Mouse (Mus musculus) forebrain, embryonic 14.5 days (tissue): Measurements from ENCODE around the gene Sox14. TPM values are rescaled to one million over a fixed set of nuclear protein-coding genes. Genes with fewer than 3 reads are reported as not detected.

Experiments used
- ATAC-seq: fragments of 200-750 bp; cut with Nextera tagmentation; 2 replicates; pipeline ENCODE4 v1.8.0; 2017; ENCODE audit warnings: mild to moderate bottlenecking, moderate library complexity
- DNase-seq: peaks from one replicate; pipeline ENCODE4 v3.0.0-alpha.2; 2015; ENCODE audit warnings: low spot score
- H3K27ac ChIP-seq: fragments of 300-500 bp; sonication (generic); 2 replicates; pipeline ENCODE4 v1.5.1; 2014; ENCODE audit warnings: low read depth, mild to moderate bottlenecking, control low read depth, low read length, moderate library complexity
- H3K27me3 ChIP-seq: fragments of 300-500 bp; sonication (generic); replicated peaks from 2 replicates; pipeline ENCODE4 v1.6.1; 2014; ENCODE audit warnings: low read length, control low read depth, mixed read lengths; ENCODE audit not compliant: control insufficient read depth, insufficient read depth
- H3K36me3 ChIP-seq: fragments of 300-500 bp; sonication (generic); 2 replicates; pipeline ENCODE4 v1.6.1; 2014; ENCODE audit warnings: low read length, control low read depth; ENCODE audit not compliant: control insufficient read depth, insufficient read depth
- H3K4me1 ChIP-seq: fragments of 300-500 bp; sonication (generic); 2 replicates; pipeline ENCODE4 v1.6.1; 2014; ENCODE audit warnings: antibody characterized with exemption, low read length, control low read depth; ENCODE audit not compliant: control insufficient read depth, insufficient read depth
- H3K4me2 ChIP-seq: fragments of 300-500 bp; sonication (generic); 2 replicates; pipeline ENCODE4 v1.6.1; 2014; ENCODE audit warnings: mild to moderate bottlenecking, control low read depth, low read length
- H3K4me3 ChIP-seq: fragments of 300-500 bp; sonication (generic); 2 replicates; pipeline ENCODE4 v1.5.1; 2014; ENCODE audit warnings: low read depth, low read length, control low read depth
- H3K9ac ChIP-seq: fragments of 300-500 bp; sonication (generic); 2 replicates; pipeline ENCODE4 v1.6.1; 2014; ENCODE audit warnings: mild to moderate bottlenecking, low read length, control low read depth, moderate library complexity
- H3K9me3 ChIP-seq: fragments of 300-500 bp; sonication (generic); replicated peaks from 2 replicates; pipeline ENCODE4 v1.6.1; 2016; ENCODE audit warnings: low read length, control low read depth, mixed read lengths; ENCODE audit not compliant: control insufficient read depth
- WGBS: fragments of 180-500 bp; shearing (Covaris S2); extraction: QIAGEN DNeasy Blood & Tissue Kit; methylation state at CpG from one replicate; pipeline ENCODE4 v1.1.7; 2014; 5-methylcytosine and 5-hydroxymethylcytosine counted together
- polyA plus RNA-seq: library from polyadenylated mRNA; unstranded; fragments of >200 nt; fragmentation: Nextera tagmentation; extraction: Ambion mirVana; gene quantifications from 2 replicates; pipeline ENCODE4 v1.2.1, GENCODE M21; 2014

Sox14 gene
- 2.8 and 3.6 TPM in 2 replicates for polyA plus RNA-seq

DNA sequence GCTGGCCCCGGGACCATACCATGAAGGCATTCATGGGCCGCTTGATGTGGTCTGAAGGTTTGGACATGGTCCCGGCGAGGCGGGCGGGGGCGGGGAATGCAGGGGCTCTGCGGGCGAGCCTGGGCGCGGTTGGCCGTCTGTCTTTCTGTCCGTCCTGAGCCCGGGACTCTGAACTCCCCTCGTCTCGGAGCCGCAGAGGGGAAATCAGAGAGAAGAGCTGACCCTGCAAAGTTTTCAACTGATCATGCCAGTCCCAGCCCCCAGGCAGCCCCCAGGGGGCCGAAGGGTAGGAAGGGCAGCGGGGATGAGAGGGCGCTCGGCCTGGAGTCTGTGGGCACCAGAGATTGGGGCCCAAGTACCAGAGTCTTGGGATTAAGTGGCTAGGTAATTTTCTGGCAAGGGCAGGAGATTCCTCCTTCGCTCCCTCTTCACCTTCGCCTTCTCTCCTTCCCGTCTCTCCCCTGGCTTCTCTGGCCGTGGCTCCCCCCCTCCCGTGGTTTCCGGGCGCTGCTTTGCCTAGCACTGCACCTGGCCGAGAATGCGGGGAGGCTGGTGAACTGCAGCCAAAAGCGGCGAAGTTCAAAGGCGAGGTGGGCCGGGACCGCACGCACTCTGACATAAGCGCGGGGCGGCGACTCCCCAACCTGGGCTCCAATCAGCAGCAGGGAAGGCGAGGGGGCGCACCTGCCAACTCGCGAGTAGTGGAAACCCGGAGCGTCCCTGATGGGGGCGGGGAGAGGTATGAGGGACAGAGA, at the start of gene Sox14:
TSS of gene Sox14 (minus strand) at position 553 of the 755 bp plus-strand sequence.
- H3K27ac ChIP-seq: no peak within 1 kb of the TSS
- H3K36me3 ChIP-seq: no peaks in the 10 kb centered on the region
- no peak within 1 kb of the TSS for H3K9ac ChIP-seq
- H3K27me3 ChIP-seq: peaks cover 93% of the 10 kb centered on the region
- no peaks in the 10 kb centered on the region for H3K9me3 ChIP-seq
- H3K4me3 ChIP-seq: peak within 1 kb of the TSS; percentile 22
- H3K4me1 ChIP-seq: peaks cover 8% of the 10 kb centered on the region
- no peak for ATAC-seq
- DNase-seq: peak; percentile 17
- under 1% methylated on average over 45 of the region's 47 CpGs for WGBS
- H3K4me2 ChIP-seq: peak within 1 kb of the TSS; percentile 42

DNA sequence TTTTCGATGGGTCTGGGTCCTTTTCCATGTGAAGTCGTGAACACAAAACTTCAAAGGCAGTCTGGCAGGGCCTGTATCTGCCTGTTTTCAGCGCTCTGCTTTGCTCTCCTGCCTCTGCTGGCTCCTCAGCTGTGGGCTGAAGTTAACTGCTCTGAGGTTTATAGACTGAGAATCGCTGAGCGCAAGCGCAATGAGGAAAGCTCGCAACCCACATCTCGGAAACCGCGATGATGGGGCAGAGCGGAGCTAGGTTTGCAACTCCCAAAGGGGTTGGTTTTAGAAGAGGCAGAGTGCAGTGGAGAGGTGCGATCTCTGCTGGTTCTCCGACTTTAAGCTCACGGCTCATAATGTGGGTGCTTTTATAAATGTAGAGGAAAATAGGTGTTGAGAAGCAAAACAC, 3.3 kb upstream of the Sox14 start:
- DNase-seq (peak; percentile 41), ATAC-seq (no peak)
- Histone ChIP-seq H3K9ac (no peak overlapping the region), H3K4me3 (no peak overlapping the region), H3K9me3 (no peaks in the 10 kb centered on the region), H3K27me3 (peaks cover 70% of the 10 kb centered on the region), H3K36me3 (no peaks in the 10 kb centered on the region), H3K27ac (no peak overlapping the region), H3K4me2 (no peak overlapping the region), H3K4me1 (peaks cover 8% of the 10 kb centered on the region; the same call in 1 of the 2 replicates)
- 4% methylated on average over 14 of the region's 14 CpGs for WGBS

DNA sequence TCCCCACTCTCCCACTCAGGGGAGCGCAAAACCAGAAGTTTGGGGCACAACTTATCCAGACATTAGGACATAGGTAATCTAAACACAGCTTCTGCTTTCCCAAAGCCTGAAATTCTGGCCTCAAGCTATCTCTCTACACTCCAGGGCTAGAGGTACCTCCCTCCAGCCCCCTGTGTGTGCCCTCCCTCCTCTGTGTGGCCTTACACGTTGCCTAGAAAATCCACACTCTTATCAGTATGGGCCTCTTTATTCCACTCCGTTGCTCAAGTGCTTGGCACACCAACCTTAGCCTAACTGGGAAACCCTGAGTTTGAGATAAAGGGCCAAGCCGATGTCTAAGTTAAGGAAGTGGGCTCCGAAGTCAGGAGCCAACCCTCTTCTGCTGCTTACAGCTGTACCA, 2.6 kb upstream of the Sox14 start:
- no peak overlapping the region for H3K4me2 ChIP-seq
- H3K36me3 ChIP-seq: no peaks in the 10 kb centered on the region
- ATAC-seq (no peak), DNase-seq (no peak)
- peaks cover 8% of the 10 kb centered on the region; the same call in 1 of the 2 replicates for H3K4me1 ChIP-seq
- H3K27ac ChIP-seq: no peak overlapping the region
- no peaks in the 10 kb centered on the region for H3K9me3 ChIP-seq
- H3K27me3 ChIP-seq: peaks cover 77% of the 10 kb centered on the region
- no peak overlapping the region for H3K9ac ChIP-seq
- 25% methylated on average over 5 of the region's 5 CpGs for WGBS
- H3K4me3 ChIP-seq: no peak overlapping the region

DNA sequence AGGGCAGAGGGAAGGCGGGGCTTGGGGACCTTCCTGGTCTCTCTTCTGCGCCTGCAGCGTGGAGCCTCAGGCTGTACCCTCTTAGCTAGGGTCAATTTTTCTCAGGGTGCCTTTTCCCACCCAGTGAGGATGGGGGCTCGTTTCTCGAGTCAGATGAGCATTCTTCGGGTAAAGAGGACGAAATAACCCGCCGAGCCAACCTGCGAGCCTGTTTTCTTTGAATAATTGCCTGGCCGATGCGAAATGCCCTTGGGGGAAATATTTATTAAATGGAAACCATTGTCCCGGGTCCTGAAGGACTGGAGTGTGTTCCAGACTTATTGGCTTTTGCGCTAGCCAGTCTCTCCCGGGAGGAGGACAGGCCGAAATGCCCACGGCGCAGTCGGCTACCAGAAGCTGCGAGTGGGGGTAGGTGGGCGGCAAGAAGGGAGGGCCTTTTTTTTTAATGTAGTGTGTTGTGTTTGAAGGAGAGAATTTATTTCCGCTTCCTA, 1.1 kb upstream of the Sox14 start:
- Histone ChIP-seq H3K9ac (no peak overlapping the region), H3K4me2 (no peak overlapping the region), H3K4me1 (peaks cover 8% of the 10 kb centered on the region), H3K27ac (no peak overlapping the region), H3K27me3 (peaks cover 86% of the 10 kb centered on the region), H3K36me3 (no peaks in the 10 kb centered on the region), H3K9me3 (no peaks in the 10 kb centered on the region), H3K4me3 (no peak overlapping the region)
- ATAC-seq (no peak), DNase-seq (no peak)
- under 1% methylated on average over 22 of the region's 22 CpGs for WGBS

DNA sequence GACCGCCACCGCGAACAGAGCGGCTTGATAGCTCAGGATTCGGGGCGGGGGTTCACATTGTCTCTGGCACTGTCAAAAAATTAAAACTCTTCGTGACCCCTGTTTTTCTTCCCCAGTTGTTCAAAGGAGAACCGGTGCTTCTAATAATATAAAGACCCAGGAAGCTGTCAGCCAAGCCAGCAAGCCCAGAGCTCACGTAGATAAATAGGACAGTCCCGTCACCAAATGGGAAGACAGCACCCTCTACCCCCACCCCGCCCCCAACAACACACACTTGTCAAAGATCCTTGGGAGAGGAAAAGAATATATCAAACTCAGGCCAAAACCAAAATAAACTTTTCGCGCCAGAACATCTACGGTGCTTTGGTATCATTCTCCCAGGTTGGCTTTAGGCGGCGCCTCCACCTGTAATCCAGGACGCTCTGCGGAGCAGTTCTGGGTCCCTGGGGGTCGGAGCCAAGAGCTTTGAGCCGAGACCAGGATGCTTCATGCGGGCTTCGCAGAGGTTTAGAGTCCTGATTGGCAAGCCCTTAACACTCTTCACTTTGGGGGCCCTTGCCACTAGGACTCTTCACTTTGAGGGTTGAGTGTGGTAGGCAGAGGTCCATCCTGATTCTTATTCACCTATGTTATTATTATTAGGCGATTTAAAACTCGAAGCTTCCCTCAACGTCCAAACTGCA, 544 bp upstream of the Sox14 start:
- peaks cover 8% of the 10 kb centered on the region for H3K4me1 ChIP-seq
- H3K27me3 ChIP-seq: peaks cover 88% of the 10 kb centered on the region
- DNase-seq: no peak
- H3K9ac ChIP-seq: no peak overlapping the region
- peak overlapping the region; percentile 22 for H3K4me3 ChIP-seq
- no peak overlapping the region for H3K27ac ChIP-seq
- H3K9me3 ChIP-seq: no peaks in the 10 kb centered on the region
- ATAC-seq: no peak
- H3K36me3 ChIP-seq: no peaks in the 10 kb centered on the region
- peak overlapping the region; percentile 42 for H3K4me2 ChIP-seq
- under 1% methylated on average over 25 of the region's 25 CpGs for WGBS

DNA sequence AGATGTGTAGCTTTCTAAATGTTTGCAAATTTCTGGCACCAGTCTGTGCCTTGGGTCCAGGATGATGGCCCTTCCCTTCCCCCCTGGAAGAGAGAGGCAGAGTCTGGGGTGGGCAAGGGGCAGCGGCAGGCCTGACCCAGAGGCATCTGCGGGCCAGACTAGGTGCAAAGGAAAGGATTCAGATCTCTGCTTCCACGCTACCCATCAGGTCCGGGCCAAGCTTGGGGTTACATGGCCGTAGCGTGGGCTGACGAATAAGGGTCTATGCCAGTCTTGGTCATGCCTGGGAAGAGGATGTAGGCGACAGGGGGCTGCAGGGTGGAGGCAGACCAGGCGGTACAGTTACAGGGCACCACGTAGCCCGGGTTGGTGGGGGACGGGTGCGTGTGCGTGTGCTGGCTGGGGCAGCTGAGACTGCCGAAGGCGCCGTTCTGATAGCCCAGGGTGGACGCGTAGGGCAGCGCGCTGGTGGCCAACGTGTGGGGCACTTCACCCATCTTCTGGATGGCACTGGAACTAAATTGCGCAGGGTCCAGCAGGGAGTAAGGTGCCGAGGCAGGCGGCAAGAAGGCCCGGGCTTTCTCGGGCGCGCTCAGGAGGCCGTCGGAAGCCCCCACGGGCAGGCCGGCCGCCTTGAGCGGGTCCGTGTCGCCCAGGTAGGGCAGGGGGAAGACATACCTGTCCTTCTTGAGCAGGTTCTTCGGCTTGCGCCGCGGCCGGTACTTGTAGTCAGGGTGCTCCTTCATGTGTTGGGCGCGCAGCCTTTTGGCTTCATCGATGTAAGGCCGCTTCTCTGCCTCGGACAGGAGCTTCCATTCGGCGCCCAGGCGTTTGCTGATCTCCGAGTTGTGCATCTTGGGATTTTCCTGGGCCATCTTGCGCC, 994 bp downstream of the Sox14 start:
- H3K9ac ChIP-seq: 0 out of 2 replicates have a peak overlapping the region, but pooled peaks have one; percentile 2

DNA sequence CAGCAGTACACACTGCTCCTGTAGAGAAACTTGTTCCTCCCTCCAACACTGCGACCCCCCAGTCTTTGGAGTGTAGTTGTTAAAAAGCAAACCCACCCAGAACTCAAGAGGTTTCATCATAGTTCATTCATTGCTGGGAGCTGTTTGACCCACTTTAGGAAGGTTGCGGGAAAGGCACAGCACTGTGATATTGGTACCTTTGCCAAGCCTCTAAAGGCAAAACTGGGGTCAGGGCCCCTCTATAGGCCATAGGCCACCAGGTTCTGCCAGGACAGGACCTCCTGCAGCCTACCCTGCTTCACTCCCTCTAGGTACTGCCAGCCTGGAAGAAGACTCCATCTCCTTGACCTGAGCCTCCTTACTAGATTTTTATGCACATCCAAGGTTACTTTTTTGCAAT, 2.2 kb downstream of the Sox14 start:
- no peaks in the 10 kb centered on the region for H3K9me3 ChIP-seq
- no peak for DNase-seq
- H3K27ac ChIP-seq: no peak overlapping the region
- H3K4me2 ChIP-seq: no peak overlapping the region
- no peaks in the 10 kb centered on the region for H3K36me3 ChIP-seq
- H3K27me3 ChIP-seq: peaks cover 95% of the 10 kb centered on the region
- no peak for ATAC-seq
- no peak overlapping the region for H3K9ac ChIP-seq
- no peak overlapping the region for H3K4me3 ChIP-seq
- H3K4me1 ChIP-seq: peaks cover 15% of the 10 kb centered on the region
- 8% methylated on average over 2 of the region's 2 CpGs for WGBS

More for the DNA sequence above, 994 bp downstream of the Sox14 start:
- peaks cover 8% of the 10 kb centered on the region for H3K4me1 ChIP-seq
- H3K9me3 ChIP-seq: no peaks in the 10 kb centered on the region
- 2% methylated on average over 52 of the region's 52 CpGs for WGBS
- DNase-seq (peak; percentile 21), ATAC-seq (no peak)
- H3K36me3 ChIP-seq: no peaks in the 10 kb centered on the region
- peak overlapping the region; percentile 42; the same call in 1 of the 2 replicates for H3K4me2 ChIP-seq
- H3K27me3 ChIP-seq: peaks cover 93% of the 10 kb centered on the region
- peak overlapping the region; percentile 22; the same call in 1 of the 2 replicates for H3K4me3 ChIP-seq
- H3K27ac ChIP-seq: no peak overlapping the region

DNA sequence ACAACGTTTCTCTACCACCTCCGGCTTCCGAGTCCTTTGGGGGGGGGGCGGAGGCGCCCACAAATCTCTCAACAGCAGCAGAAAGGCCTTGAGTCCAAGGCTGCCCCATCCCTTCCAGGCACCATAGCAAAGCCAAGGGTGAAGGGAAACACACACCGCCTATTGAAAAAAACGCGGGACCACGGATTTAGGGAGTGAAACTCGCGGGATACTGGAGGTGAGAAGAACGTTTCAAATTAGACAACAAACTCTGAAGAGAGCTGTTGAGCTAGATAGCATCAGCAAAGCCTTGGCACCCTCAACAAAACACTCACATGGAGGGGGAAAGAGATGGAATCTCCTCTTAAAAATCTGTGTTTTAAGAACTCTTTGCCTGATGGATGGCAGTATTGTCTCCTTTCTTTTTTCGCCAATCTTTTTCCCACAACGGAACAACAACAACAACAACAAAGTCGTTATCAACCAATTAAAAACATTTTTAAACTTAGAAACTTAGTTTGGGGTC, 2.8 kb downstream of the Sox14 start:
- Histone ChIP-seq H3K9ac (no peak overlapping the region), H3K4me1 (peaks cover 15% of the 10 kb centered on the region), H3K36me3 (no peaks in the 10 kb centered on the region), H3K27me3 (peaks cover 95% of the 10 kb centered on the region), H3K27ac (no peak overlapping the region), H3K4me3 (no peak overlapping the region), H3K4me2 (no peak overlapping the region), H3K9me3 (no peaks in the 10 kb centered on the region)
- no peak for DNase-seq
- WGBS: under 1% methylated on average over 15 of the region's 15 CpGs
- no peak; the same call in 1 of the 2 replicates for ATAC-seq
